Mouse (Mus musculus): Measurements from ENCODE around the gene Sntg2. TPM values are rescaled to one million over a fixed set of nuclear protein-coding genes. Genes with fewer than 3 reads are reported as not detected.

Sntg2 gene
- polyA plus RNA-seq, 1 experiment, result not detected

DNA sequence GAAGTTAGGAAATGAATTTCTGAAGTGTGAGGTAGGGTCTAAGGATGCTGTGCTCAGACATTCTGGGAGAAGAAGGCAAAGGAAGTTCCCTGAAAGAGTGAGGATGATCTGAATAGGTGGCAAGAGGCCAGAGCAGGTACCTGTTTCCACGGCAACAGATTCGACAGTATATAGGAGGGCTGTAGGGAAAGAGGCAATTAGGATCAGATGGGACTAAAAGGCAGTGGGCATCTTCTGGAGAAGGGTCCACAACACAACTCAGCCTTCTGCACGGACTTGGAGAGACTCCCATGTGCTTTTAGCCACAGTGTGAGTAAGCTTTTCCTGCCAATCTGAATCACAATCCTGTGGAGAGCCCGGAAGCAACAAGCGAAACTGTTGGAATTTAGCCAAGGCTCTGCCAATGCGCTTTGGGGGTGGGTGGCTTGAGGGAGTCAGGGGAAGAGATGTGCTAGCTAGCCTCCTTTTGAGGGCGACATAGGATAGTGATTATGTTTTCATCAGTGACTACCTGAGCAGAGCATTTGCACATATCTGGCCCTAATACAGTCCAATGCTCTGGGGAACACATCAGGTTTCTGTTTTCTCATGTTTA lies 219.0 kb downstream of the Sntg2 start:
- Histone ChIP-seq H3K4me3 (ENCODE audit: insufficient read depth, low read length) (no peak overlapping the region), H3K27ac (ENCODE audit: insufficient read depth, low read depth, low read length) (no peak overlapping the region), H3K4me1 (ENCODE audit: control insufficient read depth, insufficient read depth, low read length) (no peaks in the 10 kb centered on the region)
- TF ChIP-seq CTCF (IDR thresholded peaks at IDR 0.05; ENCODE audit: low read depth, low read length), result no peak
- no peak for TF ChIP-seq POLR2A (IDR thresholded peaks at IDR 0.05; ENCODE audit: borderline replicate concordance, low read depth, low read length)

DNA sequence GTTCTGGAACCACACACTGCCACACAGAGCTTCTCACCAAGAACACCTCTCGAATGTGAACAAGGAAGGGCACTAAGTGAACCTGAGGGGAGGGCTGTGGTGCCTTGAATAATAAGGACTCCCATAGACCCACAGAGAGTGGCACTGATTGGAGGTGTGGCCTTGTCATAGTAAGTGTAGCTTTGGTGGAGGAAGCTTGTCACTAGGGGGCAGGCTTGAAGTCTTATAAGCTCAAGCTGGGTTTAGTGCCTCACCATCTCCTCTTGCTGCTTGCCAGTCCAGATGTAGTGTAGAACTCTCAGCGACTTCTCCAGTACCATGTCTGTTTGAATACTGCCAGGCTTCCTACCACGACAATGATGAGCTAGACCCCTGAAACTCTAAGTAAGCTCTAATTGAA lies 231.1 kb downstream of the Sntg2 start:
- no peak overlapping the region for H3K27ac ChIP-seq (ENCODE audit: insufficient read depth, low read depth, low read length)
- no peak overlapping the region for H3K4me3 ChIP-seq (ENCODE audit: insufficient read depth, low read length)
- no peaks in the 10 kb centered on the region for H3K4me1 ChIP-seq (ENCODE audit: control insufficient read depth, insufficient read depth, low read length)
- TF ChIP-seq CTCF (IDR thresholded peaks at IDR 0.05; ENCODE audit: low read depth, low read length) (no peak), POLR2A (IDR thresholded peaks at IDR 0.05; ENCODE audit: borderline replicate concordance, low read depth, low read length) (no peak)

DNA sequence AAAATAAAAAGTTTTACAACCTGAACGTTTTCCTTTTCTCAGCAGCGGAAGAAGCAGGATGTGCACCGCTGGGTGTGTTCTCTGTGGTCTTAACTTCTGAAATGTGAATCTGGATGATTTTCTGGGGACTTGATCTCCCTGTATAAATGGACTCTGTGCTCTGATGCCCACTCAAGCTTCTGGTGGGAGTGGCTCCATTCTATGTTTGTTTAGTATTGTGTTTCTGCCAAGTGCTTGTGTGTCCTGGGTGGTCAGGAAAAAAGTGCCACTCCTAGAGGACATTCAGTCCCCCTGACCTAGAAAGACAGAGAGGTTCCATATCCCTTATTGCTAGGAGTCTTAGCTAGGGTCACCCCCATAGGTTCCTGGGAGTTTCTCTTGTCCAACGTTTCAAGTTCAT lies 240.7 kb downstream of the Sntg2 start, which contains the start of gene Tpo:
Tpo (minus strand) TSS at position 101 of the 400 bp plus-strand sequence.
- Histone ChIP-seq H3K4me3 (ENCODE audit: insufficient read depth, low read length) (no peak within 1 kb of the TSS), H3K27ac (ENCODE audit: insufficient read depth, low read depth, low read length) (no peak within 1 kb of the TSS), H3K4me1 (ENCODE audit: control insufficient read depth, insufficient read depth, low read length) (no peaks in the 10 kb centered on the region)
- TF ChIP-seq POLR2A (IDR thresholded peaks at IDR 0.05; ENCODE audit: borderline replicate concordance, low read depth, low read length), result no peak
- TF ChIP-seq CTCF (IDR thresholded peaks at IDR 0.05; ENCODE audit: low read depth, low read length), result no peak

DNA sequence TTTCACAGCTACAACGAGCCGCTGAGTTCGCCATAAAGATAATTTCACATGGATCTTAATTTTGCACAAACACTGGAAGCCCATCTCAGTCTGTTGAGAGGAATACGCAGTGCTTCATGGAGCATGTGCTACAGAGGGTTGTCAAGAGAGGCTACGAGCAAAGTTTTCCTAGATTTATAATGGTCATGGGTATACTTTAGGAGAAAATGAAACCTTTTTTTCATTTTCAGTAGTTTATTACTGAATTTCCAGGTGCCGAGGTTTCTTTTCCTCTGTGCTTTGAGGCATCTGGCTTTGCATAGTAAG lies 243.8 kb downstream of the Sntg2 start:
- TF ChIP-seq POLR2A (IDR thresholded peaks at IDR 0.05; ENCODE audit: borderline replicate concordance, low read depth, low read length) (no peak), CTCF (IDR thresholded peaks at IDR 0.05; ENCODE audit: low read depth, low read length) (no peak)
- H3K4me3 ChIP-seq (ENCODE audit: insufficient read depth, low read length), result no peak overlapping the region
- no peak overlapping the region for H3K27ac ChIP-seq (ENCODE audit: insufficient read depth, low read depth, low read length)

DNA sequence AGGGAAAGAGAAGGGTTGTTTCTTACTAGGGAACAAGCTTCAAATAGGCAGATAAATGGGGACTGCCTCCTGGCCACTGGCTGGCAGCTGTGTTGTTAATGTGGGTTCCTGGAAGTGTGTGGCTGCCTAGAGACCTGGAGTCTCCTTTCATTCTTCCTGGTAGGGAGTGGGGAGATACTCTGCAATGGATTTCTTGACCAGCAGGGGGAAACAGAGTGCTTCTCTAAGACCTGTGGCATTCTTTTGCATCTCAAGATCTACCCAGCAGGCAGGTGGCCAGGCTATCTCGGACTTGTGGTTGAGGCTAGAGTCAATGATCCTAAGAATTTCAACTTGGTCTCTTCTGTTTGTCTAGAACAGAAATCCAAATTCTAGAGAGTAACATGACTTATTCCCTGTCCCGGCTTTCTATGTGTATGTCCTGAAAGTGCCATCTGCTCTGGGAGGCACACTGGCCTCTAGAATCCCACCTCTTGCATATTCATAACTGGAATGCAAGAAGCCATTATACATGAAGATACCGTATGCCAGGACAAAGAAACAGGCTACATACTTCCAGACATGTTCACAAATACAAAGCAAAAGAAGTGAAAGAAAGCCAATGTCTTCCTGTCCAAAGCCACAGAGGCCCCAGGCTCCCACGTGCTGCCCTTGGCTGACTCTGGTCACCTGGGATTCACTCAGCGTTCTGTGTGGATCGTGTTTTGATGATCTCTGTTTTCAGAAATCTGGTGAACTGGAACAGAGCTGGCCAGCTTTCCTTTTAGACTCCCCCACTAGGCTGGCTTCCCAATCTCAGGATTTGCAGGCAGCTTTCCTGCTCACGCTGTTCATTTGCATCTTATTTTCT lies 244.4 kb downstream of the Sntg2 start:
- H3K27ac ChIP-seq (ENCODE audit: insufficient read depth, low read depth, low read length), result no peak overlapping the region
- TF ChIP-seq POLR2A (IDR thresholded peaks at IDR 0.05; ENCODE audit: borderline replicate concordance, low read depth, low read length), result no peak
- no peak for TF ChIP-seq CTCF (IDR thresholded peaks at IDR 0.05; ENCODE audit: low read depth, low read length)
- H3K4me3 ChIP-seq (ENCODE audit: insufficient read depth, low read length), result no peak overlapping the region
- no peaks in the 10 kb centered on the region for H3K4me1 ChIP-seq (ENCODE audit: control insufficient read depth, insufficient read depth, low read length)

More for the DNA sequence above, 243.8 kb downstream of the Sntg2 start:
- no peaks in the 10 kb centered on the region for H3K4me1 ChIP-seq (ENCODE audit: control insufficient read depth, insufficient read depth, low read length)

Other genes with a start within 250 kb of the Sntg2 start
- gene Tpo, start 240.8 kb downstream of the Sntg2 start, polyA plus RNA-seq (2012; ENCODE audit: insufficient read depth, insufficient read length, missing spikeins), result not detected in 2 replicates
- 15.9 and 16.6 TPM in 2 replicates for gene Tmem18, start 211.1 kb upstream of the Sntg2 start, polyA plus RNA-seq (2012; ENCODE audit: insufficient read depth, insufficient read length, missing spikeins)

All from bone marrow macrophage, adult 2 months (primary cell).